Mouse (Mus musculus): ENCODE results near the gene Wdr75. TPM values are rescaled to one million over a fixed set of nuclear protein-coding genes. Genes with fewer than 3 reads are reported as not detected.

The Wdr75 gene
- polyA plus RNA-seq, 1 experiment from 2014 or later = 66.6 TPM

DNA sequence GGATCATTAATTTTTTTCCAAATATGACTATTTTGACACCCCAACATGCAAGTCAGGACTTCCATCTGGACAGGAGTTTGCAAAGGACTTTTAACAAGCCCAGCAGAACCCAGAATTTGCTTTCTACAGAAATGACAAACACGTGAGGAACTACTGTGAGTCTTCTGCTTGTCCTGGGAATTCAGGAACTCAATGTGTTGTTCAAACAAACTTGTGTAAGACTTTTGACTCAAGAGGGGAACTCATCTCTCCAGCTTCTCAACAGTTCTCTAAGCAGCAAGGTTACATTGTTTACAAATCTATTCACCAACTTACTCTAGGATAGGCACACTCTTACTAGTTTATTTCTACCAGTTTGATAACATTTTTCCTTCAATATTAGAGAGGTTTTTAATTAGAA, 63.1 kb downstream of the Wdr75 start:
- no peaks in the 10 kb centered on the region for H3K27me3 ChIP-seq (replicated peaks)
- H3K36me3 ChIP-seq = no peaks in the 10 kb centered on the region
- 0 out of 2 replicates have a peak, but pooled peaks cover 2% of the 10 kb centered on the region for H3K9me3 ChIP-seq (replicated peaks)
- 45% methylated on average over 1 of the region's 1 CpGs for WGBS (ENCODE audit: insufficient replicate concordance)
- peaks cover 9% of the 10 kb centered on the region for H3K4me1 ChIP-seq
- H3K27ac ChIP-seq = no peak overlapping the region
- H3K4me3 ChIP-seq = no peak overlapping the region
- no peak overlapping the region for H3K9ac ChIP-seq
- no peak for ATAC-seq
- no peak overlapping the region for H3K4me2 ChIP-seq

DNA sequence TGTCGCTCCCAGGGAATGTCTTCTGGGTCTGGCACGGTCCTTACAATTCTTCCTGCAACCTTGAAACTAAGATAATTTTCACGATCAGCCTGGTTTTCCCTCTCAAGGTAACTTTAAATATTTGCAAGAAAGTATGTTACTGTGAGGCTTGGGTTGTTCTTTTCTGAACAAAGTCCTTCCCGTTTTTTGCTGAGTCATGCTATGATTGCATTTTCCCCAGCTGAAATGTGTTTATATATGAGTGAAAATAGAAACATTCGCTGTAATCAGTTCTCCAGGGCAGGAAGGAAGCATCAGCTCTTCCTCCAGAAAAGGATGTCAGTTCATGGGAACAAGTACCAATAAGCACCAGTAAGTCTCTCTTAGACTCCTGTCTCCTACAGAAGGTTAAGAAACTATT, 65.4 kb downstream of the Wdr75 start:
- WGBS (ENCODE audit: insufficient replicate concordance) = 28% methylated on average over 5 of the region's 5 CpGs
- H3K36me3 ChIP-seq = no peaks in the 10 kb centered on the region
- peaks cover 9% of the 10 kb centered on the region for H3K4me1 ChIP-seq
- H3K27me3 ChIP-seq (replicated peaks) = no peaks in the 10 kb centered on the region
- H3K9me3 ChIP-seq (replicated peaks) = 0 out of 2 replicates have a peak, but pooled peaks cover 4% of the 10 kb centered on the region
- H3K27ac ChIP-seq = no peak overlapping the region; the same call in 1 of the 2 replicates
- H3K4me2 ChIP-seq = 0 out of 2 replicates have a peak overlapping the region, but pooled peaks have one; percentile 0
- peak; percentile 60; the same call in 1 of the 2 replicates for ATAC-seq
- no peak overlapping the region for H3K9ac ChIP-seq
- H3K4me3 ChIP-seq = no peak overlapping the region

DNA sequence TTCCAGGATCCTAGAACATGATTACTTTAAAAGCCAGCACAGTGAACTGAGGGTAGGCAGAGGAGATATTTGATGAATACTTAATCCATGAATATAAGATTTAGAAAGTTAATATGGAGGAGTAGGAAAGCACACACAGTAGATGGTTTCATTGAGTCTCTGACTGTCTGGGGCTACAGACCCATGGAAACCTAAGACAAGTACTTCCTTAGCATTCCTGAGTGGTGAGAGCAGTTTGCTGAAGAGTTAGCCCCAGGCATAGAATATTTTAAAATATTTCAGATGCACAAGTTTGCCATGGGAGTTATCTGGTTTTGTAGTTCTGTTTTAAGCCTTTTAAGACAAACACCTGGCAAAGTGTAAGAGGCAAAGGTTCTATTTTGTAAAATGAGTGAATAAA, 66.2 kb downstream of the Wdr75 start:
- Histone ChIP-seq H3K36me3 (no peaks in the 10 kb centered on the region), H3K27me3 (replicated peaks) (no peaks in the 10 kb centered on the region), H3K27ac (no peak overlapping the region), H3K9me3 (replicated peaks) (0 out of 2 replicates have a peak, but pooled peaks cover 4% of the 10 kb centered on the region), H3K4me2 (no peak overlapping the region), H3K4me3 (no peak overlapping the region), H3K9ac (no peak overlapping the region), H3K4me1 (peaks cover 9% of the 10 kb centered on the region)
- no peak for ATAC-seq

DNA sequence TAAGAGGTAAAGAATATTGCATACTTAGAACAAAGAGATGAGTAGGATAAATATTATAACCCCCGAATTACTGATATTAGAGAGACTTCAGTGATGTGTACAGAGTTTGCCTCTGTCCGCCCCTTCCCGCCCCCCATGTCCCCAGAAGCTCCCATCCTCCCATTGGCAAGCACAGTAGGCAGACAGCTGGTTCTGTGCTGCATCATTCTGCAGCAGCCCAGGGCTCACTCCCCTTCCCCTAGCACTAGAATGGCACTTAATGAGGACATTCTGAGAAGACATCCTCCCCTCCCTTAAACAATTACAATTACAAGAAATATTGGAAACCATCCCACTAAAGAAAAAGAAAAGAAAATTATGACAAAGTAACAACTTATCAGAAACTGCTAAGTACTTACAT, 68.7 kb downstream of the Wdr75 start:
- 73% methylated on average over 3 of the region's 3 CpGs for WGBS (ENCODE audit: insufficient replicate concordance)
- 0 out of 2 replicates have a peak, but pooled peaks cover 4% of the 10 kb centered on the region for H3K9me3 ChIP-seq (replicated peaks)
- H3K4me1 ChIP-seq = peaks cover 10% of the 10 kb centered on the region
- H3K4me2 ChIP-seq = no peak overlapping the region
- no peak overlapping the region for H3K9ac ChIP-seq
- H3K36me3 ChIP-seq = no peaks in the 10 kb centered on the region
- H3K27me3 ChIP-seq (replicated peaks) = no peaks in the 10 kb centered on the region
- H3K27ac ChIP-seq = no peak overlapping the region
- ATAC-seq = no peak
- no peak overlapping the region for H3K4me3 ChIP-seq

DNA sequence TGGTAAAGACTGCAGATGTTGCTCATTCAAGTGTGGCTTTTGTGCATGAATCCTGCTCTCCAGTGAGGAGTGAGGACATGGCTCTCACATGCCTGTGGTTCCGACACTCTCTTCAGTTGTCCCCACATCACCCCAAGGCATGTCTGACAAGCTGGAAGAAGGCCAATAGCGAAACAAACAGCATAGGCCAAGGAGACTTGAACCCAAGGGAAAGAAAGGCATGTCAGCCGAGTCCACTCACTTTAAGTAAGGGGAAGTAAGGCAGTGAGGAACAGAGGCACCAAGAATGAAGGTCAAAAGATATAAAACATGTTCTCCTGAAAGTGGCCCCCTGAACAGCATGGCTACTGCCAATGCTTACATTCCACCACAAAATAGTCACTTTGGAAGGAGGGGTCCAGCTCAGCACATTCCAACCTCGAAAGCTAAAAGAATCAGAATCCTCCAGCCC, 69.6 kb downstream of the Wdr75 start:
- Histone ChIP-seq H3K27ac (no peak overlapping the region), H3K36me3 (no peaks in the 10 kb centered on the region), H3K4me2 (no peak overlapping the region), H3K4me1 (peaks cover 14% of the 10 kb centered on the region), H3K9ac (no peak overlapping the region), H3K9me3 (replicated peaks) (0 out of 2 replicates have a peak, but pooled peaks cover 4% of the 10 kb centered on the region), H3K27me3 (replicated peaks) (no peaks in the 10 kb centered on the region), H3K4me3 (no peak overlapping the region)
- 66% methylated on average over 4 of the region's 4 CpGs for WGBS (ENCODE audit: insufficient replicate concordance)
- ATAC-seq = no peak

DNA sequence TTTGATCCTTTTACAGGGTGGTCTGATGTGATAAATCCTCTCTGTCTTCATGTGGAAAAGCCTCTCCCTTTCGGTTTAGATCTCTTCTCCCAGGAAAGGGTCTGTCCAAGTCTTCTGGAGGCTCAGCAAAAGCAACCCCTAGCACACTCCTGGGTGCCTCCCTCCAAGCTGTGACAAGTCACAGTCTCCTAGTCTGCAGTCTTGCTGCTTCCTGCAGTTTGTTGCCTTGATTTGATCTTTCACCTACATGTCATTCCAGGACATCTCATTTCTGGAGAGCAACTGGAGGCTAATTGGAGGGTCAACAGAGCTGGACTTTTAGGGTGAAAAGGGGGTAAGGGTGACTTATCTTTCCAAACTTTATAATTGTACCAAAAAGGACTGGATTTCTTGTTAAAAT, 70.3 kb downstream of the Wdr75 start:
- H3K36me3 ChIP-seq = no peaks in the 10 kb centered on the region
- no peaks in the 10 kb centered on the region for H3K27me3 ChIP-seq (replicated peaks)
- peaks cover 8% of the 10 kb centered on the region for H3K4me1 ChIP-seq
- 34% methylated on average over 1 of the region's 1 CpGs for WGBS (ENCODE audit: insufficient replicate concordance)
- ATAC-seq = no peak
- no peak overlapping the region for H3K4me2 ChIP-seq
- 0 out of 2 replicates have a peak overlapping the region, but pooled peaks have one; percentile 3 for H3K27ac ChIP-seq
- 0 out of 2 replicates have a peak, but pooled peaks cover 4% of the 10 kb centered on the region for H3K9me3 ChIP-seq (replicated peaks)
- H3K9ac ChIP-seq = no peak overlapping the region
- no peak overlapping the region for H3K4me3 ChIP-seq

DNA sequence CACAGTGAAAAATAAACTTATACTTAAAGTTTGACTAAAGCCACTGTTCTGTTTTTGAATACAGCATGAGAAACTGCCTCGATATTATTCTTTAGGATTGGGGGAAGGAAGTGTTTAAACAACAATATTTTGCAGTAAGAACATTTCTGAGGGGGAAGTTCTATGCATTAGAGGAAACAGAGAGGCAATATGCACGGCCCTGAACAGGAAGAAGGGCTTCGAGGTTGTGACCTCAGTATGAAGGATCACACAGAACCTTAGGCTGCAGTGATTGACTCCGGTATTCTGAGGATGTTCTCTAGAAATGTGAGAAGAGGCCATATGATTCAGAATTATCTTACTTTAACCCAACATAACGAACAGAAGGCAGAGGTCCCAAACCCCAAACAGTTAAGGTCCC, 70.8 kb downstream of the Wdr75 start:
- Histone ChIP-seq H3K27ac (no peak overlapping the region), H3K36me3 (no peaks in the 10 kb centered on the region), H3K4me1 (peaks cover 5% of the 10 kb centered on the region; the same call in 1 of the 2 replicates), H3K9me3 (replicated peaks) (0 out of 2 replicates have a peak, but pooled peaks cover 4% of the 10 kb centered on the region), H3K27me3 (replicated peaks) (no peaks in the 10 kb centered on the region), H3K4me2 (no peak overlapping the region), H3K9ac (no peak overlapping the region), H3K4me3 (no peak overlapping the region)
- 24% methylated on average over 5 of the region's 5 CpGs for WGBS (ENCODE audit: insufficient replicate concordance)
- no peak for ATAC-seq

DNA sequence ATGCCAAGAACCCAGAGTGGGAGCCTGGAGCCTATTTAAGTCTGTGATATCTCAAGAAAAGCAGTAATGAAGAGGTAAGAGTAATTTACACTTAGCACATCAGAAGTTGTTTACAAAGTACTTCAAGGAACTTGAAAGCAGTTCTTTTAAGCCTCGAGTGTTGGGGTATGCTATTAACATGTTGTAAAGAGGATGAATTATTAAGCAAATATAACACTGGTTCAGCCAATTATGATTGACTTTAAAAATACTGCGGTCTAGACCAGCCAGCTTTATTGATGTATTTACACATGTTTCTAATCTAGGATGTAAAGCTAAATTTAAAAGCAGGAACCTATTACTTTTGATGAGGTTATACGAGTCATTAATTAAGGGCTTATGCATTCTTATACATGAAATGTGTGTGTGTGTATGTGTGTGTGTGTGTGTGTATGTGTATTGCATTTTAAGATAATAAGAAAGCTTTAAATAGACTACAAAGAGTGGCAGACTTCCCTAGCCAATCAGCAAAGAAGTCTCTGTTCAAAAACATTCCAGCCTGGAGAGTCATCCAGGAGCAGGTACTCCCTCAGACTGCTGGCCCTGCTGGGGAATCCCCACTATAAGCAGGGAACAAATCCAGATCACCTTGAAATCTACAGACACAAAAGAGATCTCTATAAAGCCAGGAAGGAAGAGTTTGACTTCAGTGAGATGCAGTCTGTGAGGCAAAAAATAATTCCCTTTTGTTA, 71.5 kb downstream of the Wdr75 start:
- Histone ChIP-seq H3K4me2 (no peak overlapping the region), H3K4me1 (peaks cover 10% of the 10 kb centered on the region), H3K27me3 (replicated peaks) (no peaks in the 10 kb centered on the region), H3K27ac (no peak overlapping the region), H3K4me3 (no peak overlapping the region), H3K9ac (no peak overlapping the region), H3K36me3 (no peaks in the 10 kb centered on the region), H3K9me3 (replicated peaks) (0 out of 2 replicates have a peak, but pooled peaks cover 4% of the 10 kb centered on the region)
- 54% methylated on average over 3 of the region's 3 CpGs for WGBS (ENCODE audit: insufficient replicate concordance)
- no peak for ATAC-seq

DNA sequence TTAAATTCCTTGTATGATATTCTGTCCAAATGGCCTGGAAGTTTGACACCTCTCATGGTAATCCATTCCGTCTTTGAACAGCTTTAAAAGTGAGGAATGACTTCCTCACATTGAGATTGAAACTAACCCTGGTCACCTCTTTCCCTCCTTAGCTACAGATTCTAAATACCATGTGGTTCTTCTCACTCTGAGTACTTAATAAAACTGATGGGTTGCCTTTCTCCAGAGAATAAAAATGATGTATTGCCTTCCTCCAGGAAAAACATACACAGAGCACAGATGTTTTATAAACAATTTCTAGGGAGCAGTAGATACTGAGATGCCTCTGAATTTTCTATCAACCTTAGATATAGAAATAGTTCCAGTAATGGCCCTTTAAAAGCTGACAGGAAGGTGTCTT, 73.1 kb downstream of the Wdr75 start:
- H3K27ac ChIP-seq = peak overlapping the region; percentile 37; the same call in 1 of the 2 replicates
- peaks cover 19% of the 10 kb centered on the region for H3K4me1 ChIP-seq
- H3K36me3 ChIP-seq = no peaks in the 10 kb centered on the region
- no peak for ATAC-seq
- no peaks in the 10 kb centered on the region for H3K27me3 ChIP-seq (replicated peaks)
- 70% methylated on average over 1 of the region's 1 CpGs for WGBS (ENCODE audit: insufficient replicate concordance)
- no peak overlapping the region for H3K9ac ChIP-seq
- H3K4me2 ChIP-seq = no peak overlapping the region
- H3K4me3 ChIP-seq = no peak overlapping the region
- 0 out of 2 replicates have a peak, but pooled peaks cover 2% of the 10 kb centered on the region for H3K9me3 ChIP-seq (replicated peaks)

DNA sequence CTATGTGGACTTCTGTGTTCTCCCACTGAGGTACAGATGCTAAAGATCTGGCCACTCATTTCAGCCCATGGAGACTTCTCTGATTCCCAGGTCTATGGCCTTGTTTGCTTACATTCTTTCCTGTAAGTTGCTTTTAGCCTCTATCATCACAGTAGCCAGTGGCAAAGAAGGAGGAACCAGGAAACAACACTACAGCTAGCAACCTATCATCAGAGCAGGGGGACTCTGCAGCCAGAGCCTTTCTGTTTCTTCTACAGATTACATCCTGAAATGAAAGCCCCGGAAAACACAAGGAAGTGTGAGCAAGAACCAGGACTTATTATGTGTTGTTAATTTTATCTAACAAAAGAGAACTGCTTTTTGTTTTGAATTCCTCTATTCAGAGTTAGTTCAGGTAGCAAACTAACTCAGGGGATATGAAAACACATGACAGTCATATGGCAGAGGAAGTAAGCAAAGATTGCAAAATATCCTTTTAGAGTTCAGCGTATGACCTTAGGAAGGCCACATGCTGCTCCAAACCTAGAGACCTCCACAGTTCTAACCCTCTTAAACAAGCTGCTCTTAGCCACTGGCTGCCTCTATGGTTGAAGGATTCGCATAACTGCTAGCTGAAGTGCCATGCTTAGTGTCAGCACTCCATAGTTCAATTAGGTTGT, 73.6 kb downstream of the Wdr75 start:
- Histone ChIP-seq H3K4me3 (no peak overlapping the region), H3K4me2 (no peak overlapping the region), H3K27ac (peak overlapping the region; percentile 45; the same call in 1 of the 2 replicates), H3K9me3 (replicated peaks) (no peaks in the 10 kb centered on the region), H3K36me3 (no peaks in the 10 kb centered on the region), H3K9ac (no peak overlapping the region), H3K4me1 (peaks cover 23% of the 10 kb centered on the region), H3K27me3 (replicated peaks) (no peaks in the 10 kb centered on the region)
- 56% methylated on average over 3 of the region's 3 CpGs for WGBS (ENCODE audit: insufficient replicate concordance)
- no peak for ATAC-seq
